Mouse (Mus musculus): ENCODE results near the gene Selenoo.

DNA sequence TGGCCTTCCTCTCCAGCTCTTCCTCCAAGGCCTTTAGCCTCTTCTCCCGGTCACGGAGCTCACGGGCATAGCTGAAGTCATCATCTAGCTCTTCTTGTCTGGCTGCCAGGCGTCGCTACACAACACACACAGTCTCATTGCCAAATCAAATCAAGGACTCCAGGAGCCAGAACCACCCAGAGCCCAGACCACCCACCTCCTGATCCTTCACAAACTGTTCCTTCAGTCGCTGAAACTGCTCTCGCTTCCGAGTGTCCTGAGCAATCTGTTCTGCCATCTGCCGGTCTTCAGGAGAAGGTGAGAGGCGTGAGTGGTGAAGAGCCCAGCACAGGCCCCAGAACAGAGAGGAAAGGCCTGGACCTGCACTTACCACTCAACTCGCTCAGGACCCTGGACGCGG, 17.2 kb downstream of the Selenoo start:
- TF ChIP-seq CTCF (IDR thresholded peaks at IDR 0.05; ENCODE audit: low read depth) (no peak), EP300 (optimal IDR thresholded peaks at IDR 0.05) (no peak)

Measured in stomach, postnatal 0 days (tissue).